Mouse (Mus musculus): ENCODE results near the gene Gdpd3. TPM values are rescaled to one million over a fixed set of nuclear protein-coding genes. Genes with fewer than 3 reads are reported as not detected.
"Not testable (repeated sequence)": the region's sequence is repeated elsewhere in the genome, so short reads cannot be mapped to it uniquely, and the experiment has no call there.

Gene Gdpd3
- total and polyA plus RNA-seq, 3 experiments: 1.3 to 1.6 (median 1.5) TPM

DNA sequence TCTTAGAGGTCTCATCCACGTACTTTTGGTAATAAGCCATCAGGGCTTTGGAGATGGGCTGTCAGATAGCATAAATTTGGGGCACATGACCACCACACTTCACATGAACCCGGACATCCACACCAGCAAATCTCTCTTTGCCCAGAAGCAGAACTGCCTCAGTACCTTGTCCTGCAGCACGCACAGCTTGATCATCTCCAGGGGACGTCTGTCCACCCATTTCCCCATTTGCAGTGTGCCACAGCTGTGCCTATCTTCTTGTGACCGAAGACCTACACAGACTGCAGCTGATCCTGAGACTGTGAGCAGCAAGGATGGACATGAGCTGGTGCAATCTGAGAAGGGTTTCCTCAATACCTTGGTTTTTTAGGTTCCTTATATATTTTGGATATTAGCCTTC, 40.5 kb upstream of the Gdpd3 start:
- no peak for DNase-seq (ENCODE audit: extremely low read depth)
- no peaks in the 10 kb centered on the region for H3K36me3 ChIP-seq (replicated peaks in 1 of 2; ENCODE audit: control insufficient read depth in 1 of 2, insufficient read depth in 1 of 2, low read length in 1 of 2)
- dilution Hi-C loops (cut with MboI; ENCODE audit: extremely low pct_ligation_motif_present, extremely low pct_unique_long_range_greater_than_20kb, low sequenced_read_pairs): no loop called here
- TF ChIP-seq RCOR1 (conservative IDR thresholded peaks at IDR 0.05; ENCODE audit: low read depth, low read length): no peak
- TF ChIP-seq ETS1 (conservative IDR thresholded peaks at IDR 0.05; ENCODE audit: low read depth, low read length): no peak
- no peak for TF ChIP-seq ZKSCAN1 (IDR thresholded peaks at IDR 0.05; ENCODE audit: borderline replicate concordance, low read depth, low read length)
- no peak for TF ChIP-seq PAX5 (IDR thresholded peaks at IDR 0.05; ENCODE audit: low read length)
- TF ChIP-seq CHD1 (IDR thresholded peaks at IDR 0.05; ENCODE audit: low read depth, low read length): no peak
- TF ChIP-seq E2F4 (IDR thresholded peaks at IDR 0.05; ENCODE audit: insufficient replicate concordance, low read depth, low read length): no peak
- no peak for TF ChIP-seq HCFC1 (IDR thresholded peaks at IDR 0.05; ENCODE audit: low read depth, low read length)
- TF ChIP-seq ELF1 (IDR thresholded peaks at IDR 0.05; ENCODE audit: low read depth, low read length): no peak
- no peak for TF ChIP-seq RAD21 (IDR thresholded peaks at IDR 0.05; ENCODE audit: low read depth, low read length)
- no peak for TF ChIP-seq MYC (IDR thresholded peaks at IDR 0.05; ENCODE audit: low read depth, low read length)
- no peak for TF ChIP-seq ZNF384 (IDR thresholded peaks at IDR 0.05; ENCODE audit: low read depth, low read length)
- no peak for TF ChIP-seq MAZ (IDR thresholded peaks at IDR 0.05; ENCODE audit: low read depth, low read length)
- H3K4me2 ChIP-seq (ENCODE audit: insufficient read depth, low read depth, poor library complexity, severe bottlenecking): no peak overlapping the region
- peaks cover 2% of the 10 kb centered on the region for H3K9me3 ChIP-seq (replicated peaks; ENCODE audit: low read length)
- H3K9ac ChIP-seq (ENCODE audit: insufficient read depth, low read depth): no peak overlapping the region
- peaks cover 4 to 21% of the 10 kb centered on the region in 2 experiments for H3K4me1 ChIP-seq (ENCODE audit: control insufficient read depth in 1 of 2, insufficient read depth in 2 of 2)
- H3K4me3 ChIP-seq (replicated peaks in 1 of 3; ENCODE audit: low read depth in 2 of 3, low read length in 2 of 3, poor library complexity in 1 of 3): no peak overlapping the region
- in situ Hi-C loops (cut with MboI; ENCODE audit: low pct_ligation_motif_present, low pct_unique_long_range_greater_than_20kb, low sequenced_read_pairs): loop anchor here (10.0 kb wide), 1 partner anchor 939 kb away; no protein-coding TSS in a partner anchor
- no peak overlapping the region for H3K27ac ChIP-seq (ENCODE audit: insufficient read depth, low read depth)
- no peaks in the 10 kb centered on the region for H3K79me2 ChIP-seq (replicated peaks; ENCODE audit: control insufficient read depth, extremely low read depth, insufficient read depth, poor library complexity, severe bottlenecking)
- no peaks in the 10 kb centered on the region for H3K27me3 ChIP-seq (replicated peaks)

DNA sequence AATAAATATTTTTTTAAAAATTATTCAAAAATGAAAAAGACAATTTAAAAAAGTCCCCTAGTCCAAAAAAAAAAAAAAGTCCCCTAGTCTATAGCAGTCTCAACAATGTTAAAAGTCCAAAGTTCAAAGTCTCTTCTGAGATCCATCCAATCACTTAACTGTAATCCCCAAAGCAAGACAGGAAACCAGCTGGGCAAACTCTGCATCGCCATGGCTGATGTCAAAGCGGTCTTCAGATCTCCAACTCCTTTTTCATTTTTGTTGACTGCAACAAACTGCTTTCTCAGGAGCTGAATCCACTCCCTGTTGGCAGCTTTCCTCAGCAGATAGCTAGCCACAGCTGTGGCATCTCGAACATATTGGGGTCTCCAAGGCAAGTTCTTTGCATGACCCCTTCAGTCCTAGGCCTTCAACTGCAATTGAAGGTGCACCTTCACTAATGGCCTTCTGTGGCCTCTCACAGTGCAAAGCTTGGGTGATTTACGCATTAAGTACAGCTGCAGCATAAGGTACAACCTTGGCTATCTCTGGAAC, 35.8 kb upstream of the Gdpd3 start:
- H3K4me2 ChIP-seq (ENCODE audit: insufficient read depth, low read depth, poor library complexity, severe bottlenecking); in situ Hi-C loops (cut with MboI; ENCODE audit: low pct_ligation_motif_present, low pct_unique_long_range_greater_than_20kb, low sequenced_read_pairs); H3K9ac ChIP-seq (ENCODE audit: insufficient read depth, low read depth); H3K9me3 ChIP-seq (replicated peaks; ENCODE audit: low read length); H3K4me3 ChIP-seq (replicated peaks in 1 of 3; ENCODE audit: low read depth in 2 of 3, low read length in 2 of 3, poor library complexity in 1 of 3); H3K27me3 ChIP-seq (replicated peaks); H3K79me2 ChIP-seq (replicated peaks; ENCODE audit: control insufficient read depth, extremely low read depth, insufficient read depth, poor library complexity, severe bottlenecking); DNase-seq (ENCODE audit: extremely low read depth); H3K36me3 ChIP-seq (replicated peaks in 1 of 2; ENCODE audit: control insufficient read depth in 1 of 2, insufficient read depth in 1 of 2, low read length in 1 of 2); dilution Hi-C loops (cut with MboI; ENCODE audit: extremely low pct_ligation_motif_present, extremely low pct_unique_long_range_greater_than_20kb, low sequenced_read_pairs); H3K27ac ChIP-seq (ENCODE audit: insufficient read depth, low read depth): not testable (repeated sequence)
- peaks cover 2 to 20% of the 10 kb centered on the region in 2 experiments; a peak in 3 of 4 replicates for H3K4me1 ChIP-seq (ENCODE audit: control insufficient read depth in 1 of 2, insufficient read depth in 2 of 2)

DNA sequence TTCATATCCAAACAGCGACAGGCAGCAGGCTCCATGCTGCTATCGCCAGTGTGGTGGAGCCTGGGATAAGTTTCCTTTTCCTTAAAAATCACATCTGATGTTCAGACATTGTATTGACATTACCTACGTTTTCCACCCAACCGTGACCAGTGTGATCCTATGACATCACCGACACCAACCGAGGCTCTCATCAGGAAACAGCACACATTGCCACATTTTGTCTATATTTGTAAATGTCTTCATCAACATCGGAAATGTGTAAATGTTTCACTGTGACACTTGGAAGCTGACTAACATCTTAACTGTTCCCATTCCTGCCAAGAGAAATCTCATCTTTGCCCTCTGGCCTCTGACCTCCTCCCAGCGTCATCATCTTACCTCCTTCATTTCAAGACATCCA, 30.0 kb upstream of the Gdpd3 start:
- in situ Hi-C loops (cut with MboI; ENCODE audit: low pct_ligation_motif_present, low pct_unique_long_range_greater_than_20kb, low sequenced_read_pairs) (no loop called here), dilution Hi-C loops (cut with MboI; ENCODE audit: extremely low pct_ligation_motif_present, extremely low pct_unique_long_range_greater_than_20kb, low sequenced_read_pairs) (no loop called here)
- Histone ChIP-seq H3K4me3 (replicated peaks in 1 of 3; ENCODE audit: low read depth in 2 of 3, low read length in 2 of 3, poor library complexity in 1 of 3) (no peak overlapping the region), H3K27ac (ENCODE audit: insufficient read depth, low read depth) (no peak overlapping the region), H3K9me3 (replicated peaks; ENCODE audit: low read length) (no peaks in the 10 kb centered on the region), H3K9ac (ENCODE audit: insufficient read depth, low read depth) (no peak overlapping the region), H3K4me1 (ENCODE audit: control insufficient read depth in 1 of 2, insufficient read depth in 2 of 2) (peaks cover under 1 to 3% of the 10 kb centered on the region in 2 experiments; a peak in 2 of 4 replicates), H3K79me2 (replicated peaks; ENCODE audit: control insufficient read depth, extremely low read depth, insufficient read depth, poor library complexity, severe bottlenecking) (no peaks in the 10 kb centered on the region), H3K27me3 (replicated peaks) (no peaks in the 10 kb centered on the region), H3K36me3 (replicated peaks in 1 of 2; ENCODE audit: control insufficient read depth in 1 of 2, insufficient read depth in 1 of 2, low read length in 1 of 2) (no peaks in the 10 kb centered on the region), H3K4me2 (ENCODE audit: insufficient read depth, low read depth, poor library complexity, severe bottlenecking) (no peak overlapping the region)
- TF ChIP-seq USF1 (IDR thresholded peaks at IDR 0.05; ENCODE audit: low read depth, low read length): no peak
- no peak for TF ChIP-seq MAZ (IDR thresholded peaks at IDR 0.05; ENCODE audit: low read depth, low read length)
- no peak for TF ChIP-seq PAX5 (IDR thresholded peaks at IDR 0.05; ENCODE audit: low read length)
- no peak for TF ChIP-seq ELF1 (IDR thresholded peaks at IDR 0.05; ENCODE audit: low read depth, low read length)
- no peak for TF ChIP-seq RAD21 (IDR thresholded peaks at IDR 0.05; ENCODE audit: low read depth, low read length)
- no peak for TF ChIP-seq CHD1 (IDR thresholded peaks at IDR 0.05; ENCODE audit: low read depth, low read length)
- no peak for TF ChIP-seq NELFE (IDR thresholded peaks at IDR 0.05; ENCODE audit: low read depth, low read length)
- no peak for TF ChIP-seq ZKSCAN1 (IDR thresholded peaks at IDR 0.05; ENCODE audit: borderline replicate concordance, low read depth, low read length)
- no peak for TF ChIP-seq ZMIZ1 (IDR thresholded peaks at IDR 0.05; ENCODE audit: low read depth, low read length)
- no peak for DNase-seq (ENCODE audit: extremely low read depth)

Data from CH12.LX (cell line).